Mouse (Mus musculus) limb, embryonic 15.5 days (tissue): ENCODE measurements around the gene Klhdc10. TPM values are rescaled to one million over a fixed set of nuclear protein-coding genes. Genes with fewer than 3 reads are reported as not detected.

ENCODE experiments used
- ATAC-seq: fragments of 200-750 bp; cut with Nextera tagmentation; 2 replicates; pipeline ENCODE4 v1.8.0; 2017; ENCODE audit warnings: low read depth, moderate TSS enrichment; ENCODE audit not compliant: insufficient number of reproducible peaks, low FRiP score, low TSS enrichment
- H3K27ac ChIP-seq: fragments of 300-500 bp; sonication (generic); 2 replicates; pipeline ENCODE4 v1.5.1; 2015; ENCODE audit warnings: moderate library complexity, mild to moderate bottlenecking, inconsistent platforms
- H3K27me3 ChIP-seq: fragments of 300-500 bp; sonication (generic); 2 replicates; pipeline ENCODE4 v1.6.1; 2015; ENCODE audit warnings: inconsistent platforms
- H3K36me3 ChIP-seq: fragments of 300-500 bp; sonication (generic); 2 replicates; pipeline ENCODE4 v1.6.1; 2015; ENCODE audit warnings: inconsistent platforms
- H3K4me1 ChIP-seq: fragments of 300-500 bp; sonication (generic); 2 replicates; pipeline ENCODE4 v1.6.1; 2015; ENCODE audit warnings: inconsistent platforms
- H3K4me2 ChIP-seq: fragments of 300-500 bp; sonication (generic); 2 replicates; pipeline ENCODE4 v1.6.1; 2015; ENCODE audit warnings: mild to moderate bottlenecking, inconsistent platforms
- H3K4me3 ChIP-seq: fragments of 300-500 bp; sonication (generic); 2 replicates; pipeline ENCODE4 v1.5.1; 2015; ENCODE audit warnings: mild to moderate bottlenecking, inconsistent platforms
- H3K9ac ChIP-seq: fragments of 300-500 bp; sonication (generic); 2 replicates; pipeline ENCODE4 v1.6.1; 2015; ENCODE audit warnings: inconsistent platforms
- H3K9me3 ChIP-seq: fragments of 300-500 bp; sonication (generic); 2 replicates; pipeline ENCODE4 v1.6.1; 2016; ENCODE audit warnings: inconsistent platforms
- WGBS: fragments of 180-500 bp; shearing (Covaris S2); methylation state at CpG from one replicate; pipeline ENCODE4 v1.1.7; 2015; 5-methylcytosine and 5-hydroxymethylcytosine counted together
- polyA plus RNA-seq: library from polyadenylated mRNA; unstranded; fragments of >200 nt; fragmentation: Nextera tagmentation; extraction: Ambion mirVana; gene quantifications from 2 replicates; pipeline ENCODE4 v1.2.1, GENCODE M21; 2015

The Klhdc10 gene
- 19.5 and 25.5 TPM in 2 replicates for polyA plus RNA-seq

DNA sequence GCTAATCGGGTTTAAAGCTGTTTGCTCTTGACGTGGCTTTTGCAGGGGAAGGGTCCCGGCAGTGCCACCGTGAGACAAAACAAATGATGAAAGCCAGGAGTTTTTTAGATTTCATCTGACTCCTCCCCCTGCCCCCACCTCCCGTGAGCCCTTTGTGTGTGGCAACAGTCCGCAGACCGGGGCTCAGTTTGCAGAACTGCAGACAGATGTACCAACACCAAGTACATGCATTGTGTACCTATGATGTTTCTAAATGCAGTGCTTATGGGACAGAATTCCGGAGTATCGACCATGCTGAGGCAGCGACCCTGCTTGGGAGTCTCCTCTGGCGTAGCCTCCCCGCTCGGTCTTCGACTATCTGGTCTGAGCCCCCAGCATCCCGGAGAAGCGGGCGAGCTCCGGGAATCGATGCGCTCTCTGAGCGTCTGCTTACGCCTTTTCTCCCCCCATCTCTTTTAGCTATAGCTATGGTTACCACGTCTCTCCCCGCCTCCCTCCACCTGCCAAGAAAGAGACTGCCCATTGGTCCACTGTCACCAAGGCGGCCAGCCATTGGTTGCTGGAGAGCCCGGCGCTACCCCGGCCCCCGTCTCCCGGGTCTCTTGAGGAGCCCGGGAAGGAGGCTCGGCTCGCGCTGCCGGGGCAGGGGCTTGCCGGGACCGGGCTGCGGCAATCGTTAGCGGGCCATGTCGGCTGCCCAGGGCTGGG lies at the start of gene Klhdc10:
TSS of gene Klhdc10 (plus strand) at position 561 of the 708 bp plus-strand sequence.
- Histone ChIP-seq H3K9me3 (no peaks in the 10 kb centered on the region), H3K27me3 (no peaks in the 10 kb centered on the region), H3K4me2 (peak within 1 kb of the TSS; percentile 47), H3K9ac (peak within 1 kb of the TSS; percentile 95), H3K4me3 (peak within 1 kb of the TSS; percentile 99), H3K27ac (peak within 1 kb of the TSS; percentile 97), H3K4me1 (peaks cover 7% of the 10 kb centered on the region; the same call in 1 of the 2 replicates), H3K36me3 (no peaks in the 10 kb centered on the region)
- under 1% methylated on average over 41 of the region's 41 CpGs for WGBS
- ATAC-seq = peak; percentile 99

DNA sequence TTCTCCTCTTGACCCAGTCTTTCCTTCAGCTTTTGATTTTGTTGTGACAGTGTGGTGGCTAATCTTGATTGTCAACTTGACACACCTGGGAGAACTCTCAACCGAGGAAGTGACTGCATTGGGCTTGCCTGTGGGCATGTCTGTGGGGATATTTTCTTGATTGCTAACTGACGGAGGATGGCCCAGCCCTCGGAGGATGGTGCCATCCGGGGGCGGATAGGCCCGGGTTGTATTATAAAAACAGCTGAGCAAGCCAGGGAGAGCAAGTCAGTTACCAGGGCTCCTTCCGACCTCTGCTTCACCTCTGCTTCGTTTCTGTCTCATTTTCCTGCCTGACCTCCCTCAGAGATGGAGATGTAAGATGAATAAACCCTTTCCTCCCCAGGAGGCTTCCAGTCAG lies 48.9 kb upstream of the Klhdc10 start:
- Histone ChIP-seq H3K36me3 (no peaks in the 10 kb centered on the region), H3K9me3 (no peaks in the 10 kb centered on the region), H3K9ac (no peak overlapping the region), H3K4me2 (no peak overlapping the region), H3K27me3 (no peaks in the 10 kb centered on the region), H3K4me3 (no peak overlapping the region), H3K4me1 (peaks cover 4% of the 10 kb centered on the region; the same call in 1 of the 2 replicates), H3K27ac (no peak overlapping the region)
- 43% methylated on average over 8 of the region's 8 CpGs for WGBS
- no peak for ATAC-seq

GRCm38 (mm10) chr6:30353661-30354060 lies 48.0 kb upstream of the Klhdc10 start:
- H3K27ac ChIP-seq = no peak overlapping the region
- H3K9me3 ChIP-seq = no peaks in the 10 kb centered on the region
- H3K4me3 ChIP-seq = no peak overlapping the region
- H3K4me2 ChIP-seq = no peak overlapping the region
- no peaks in the 10 kb centered on the region for H3K27me3 ChIP-seq
- no peak for ATAC-seq
- peaks cover 4% of the 10 kb centered on the region; the same call in 1 of the 2 replicates for H3K4me1 ChIP-seq
- WGBS = 70% methylated on average over 8 of the region's 8 CpGs
- H3K9ac ChIP-seq = no peak overlapping the region
- H3K36me3 ChIP-seq = no peaks in the 10 kb centered on the region

GRCm38 (mm10) chr6:30354760-30355159 lies 46.9 kb upstream of the Klhdc10 start:
- Histone ChIP-seq H3K27ac (no peak overlapping the region), H3K9me3 (no peaks in the 10 kb centered on the region), H3K36me3 (no peaks in the 10 kb centered on the region), H3K4me3 (no peak overlapping the region), H3K4me1 (peaks cover 4% of the 10 kb centered on the region; the same call in 1 of the 2 replicates), H3K4me2 (no peak overlapping the region), H3K9ac (no peak overlapping the region), H3K27me3 (no peaks in the 10 kb centered on the region)
- no peak for ATAC-seq
- 35% methylated on average over 5 of the region's 5 CpGs for WGBS

DNA sequence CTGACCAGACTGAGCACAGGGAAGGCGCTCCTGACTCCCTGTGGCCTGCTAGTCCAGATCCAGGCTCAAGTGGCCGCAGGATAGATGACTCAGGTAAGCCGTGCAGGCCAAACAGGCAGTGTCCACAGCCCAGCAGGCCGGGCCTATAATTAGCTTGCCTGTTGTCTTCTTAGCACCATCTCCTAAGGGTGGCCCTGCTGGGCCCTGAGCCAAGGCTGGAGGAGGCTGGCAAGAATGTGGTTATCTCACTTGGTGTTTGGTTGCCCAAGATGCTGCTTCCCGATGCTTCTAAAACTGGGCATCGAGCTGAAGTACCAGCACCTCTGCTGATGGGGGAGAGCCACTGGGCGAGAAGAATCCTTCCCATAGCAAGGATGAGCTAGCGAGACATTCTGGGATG lies 46.0 kb upstream of the Klhdc10 start:
- no peaks in the 10 kb centered on the region for H3K9me3 ChIP-seq
- 84% methylated on average over 8 of the region's 8 CpGs for WGBS
- ATAC-seq = no peak

DNA sequence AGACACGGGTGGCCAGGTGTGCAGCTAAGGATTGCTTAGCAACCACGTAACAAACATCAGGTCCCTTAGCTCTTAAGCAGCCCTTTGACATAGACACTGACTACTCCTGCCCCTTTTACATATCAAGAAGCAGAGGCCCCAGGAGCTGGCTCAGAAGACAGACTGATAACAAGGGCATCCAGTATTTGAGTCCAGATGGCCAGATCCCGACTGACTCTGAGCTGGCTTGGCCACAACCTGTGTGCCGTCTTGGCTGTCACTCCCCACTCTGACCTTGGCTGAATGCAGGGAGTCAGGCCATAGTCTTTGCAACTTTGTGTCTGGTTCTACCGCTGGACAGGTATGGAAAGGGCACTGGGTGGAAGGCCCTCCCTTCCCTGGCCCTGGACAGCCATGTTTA lies 45.5 kb upstream of the Klhdc10 start:
- no peaks in the 10 kb centered on the region for H3K27me3 ChIP-seq
- H3K4me2 ChIP-seq = no peak overlapping the region
- no peaks in the 10 kb centered on the region for H3K9me3 ChIP-seq
- no peak overlapping the region for H3K27ac ChIP-seq
- no peaks in the 10 kb centered on the region for H3K36me3 ChIP-seq
- ATAC-seq = no peak
- H3K4me3 ChIP-seq = no peak overlapping the region
- peaks cover 4% of the 10 kb centered on the region; the same call in 1 of the 2 replicates for H3K4me1 ChIP-seq
- no peak overlapping the region for H3K9ac ChIP-seq
- WGBS = 88% methylated on average over 5 of the region's 5 CpGs

More for the DNA sequence above, 46.0 kb upstream of the Klhdc10 start:
- no peak overlapping the region for H3K4me2 ChIP-seq
- peaks cover 4% of the 10 kb centered on the region; the same call in 1 of the 2 replicates for H3K4me1 ChIP-seq
- H3K27ac ChIP-seq = no peak overlapping the region
- H3K9ac ChIP-seq = no peak overlapping the region
- H3K36me3 ChIP-seq = no peaks in the 10 kb centered on the region
- no peaks in the 10 kb centered on the region for H3K27me3 ChIP-seq
- H3K4me3 ChIP-seq = no peak overlapping the region

DNA sequence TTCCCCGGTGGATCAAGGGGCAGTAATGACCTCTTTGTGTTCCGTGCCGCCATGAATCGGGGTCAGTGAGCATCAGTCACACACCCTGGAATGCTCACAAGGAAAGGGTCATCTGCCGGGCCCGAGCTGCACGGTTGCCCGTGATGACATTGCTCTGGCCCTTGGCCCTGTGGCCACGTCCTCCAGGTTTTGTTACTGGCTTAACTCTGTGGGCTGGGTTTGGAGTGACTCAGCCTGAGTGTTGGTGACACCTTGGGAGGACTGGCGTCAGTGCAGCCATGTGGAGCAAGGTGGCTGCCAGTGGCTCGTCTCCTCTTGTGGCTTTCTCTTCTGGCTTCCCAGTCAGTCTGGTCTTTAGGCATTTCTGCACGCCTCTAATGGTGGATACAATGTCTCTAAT lies 45.0 kb upstream of the Klhdc10 start:
- ATAC-seq = no peak
- Histone ChIP-seq H3K27ac (no peak overlapping the region), H3K4me3 (no peak overlapping the region), H3K4me1 (peaks cover 4% of the 10 kb centered on the region; the same call in 1 of the 2 replicates), H3K27me3 (no peaks in the 10 kb centered on the region), H3K4me2 (no peak overlapping the region), H3K9me3 (no peaks in the 10 kb centered on the region), H3K36me3 (no peaks in the 10 kb centered on the region), H3K9ac (no peak overlapping the region)
- 90% methylated on average over 12 of the region's 12 CpGs for WGBS

- Histone ChIP-seq H3K27me3 (no peaks in the 10 kb centered on the region), H3K36me3 (no peaks in the 10 kb centered on the region), H3K9me3 (no peaks in the 10 kb centered on the region), H3K4me2 (no peak overlapping the region), H3K4me1 (peaks cover 4% of the 10 kb centered on the region; the same call in 1 of the 2 replicates), H3K27ac (no peak overlapping the region), H3K9ac (no peak overlapping the region), H3K4me3 (no peak overlapping the region)
- WGBS = 14% methylated on average over 9 of the region's 9 CpGs
- ATAC-seq = no peak
Observed at GRCm38 (mm10) chr6:30357561-30358177, 44.0 kb upstream of the Klhdc10 start.

DNA sequence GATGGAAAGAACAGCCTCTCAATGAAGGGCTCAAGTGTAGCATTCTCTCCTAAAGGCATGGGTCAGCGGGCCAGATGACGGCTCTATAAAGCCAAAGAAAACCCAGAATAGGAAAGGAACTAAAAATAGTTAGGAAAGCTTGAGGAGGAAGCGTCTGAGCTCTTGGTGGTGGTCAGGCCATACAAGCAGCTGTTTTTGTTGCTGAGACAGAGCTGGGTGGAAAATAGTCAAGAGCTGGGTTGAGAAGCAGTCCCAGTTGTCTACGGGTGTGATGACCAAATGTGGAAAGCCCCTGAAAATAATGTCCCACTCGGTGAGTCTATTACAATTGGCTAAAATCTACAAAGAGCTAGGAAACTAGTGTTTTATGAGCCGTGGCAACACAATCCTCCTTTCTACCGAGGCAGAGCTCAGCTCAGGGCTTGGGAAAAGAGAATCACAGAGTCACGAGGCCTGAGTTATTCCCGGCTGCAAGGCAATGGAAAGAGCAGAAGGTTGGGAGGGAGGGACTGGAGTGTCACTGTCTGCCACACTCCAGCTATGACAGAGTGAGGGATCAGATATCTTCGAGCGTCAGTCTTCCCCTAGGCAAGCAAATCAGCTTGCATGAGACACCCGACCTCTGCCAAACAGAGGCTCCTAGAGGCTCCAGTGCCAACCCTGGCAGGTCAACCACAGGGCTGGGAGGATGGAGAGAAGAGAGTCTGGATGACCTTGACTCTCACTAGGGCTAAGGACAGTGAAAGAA lies 41.7 kb upstream of the Klhdc10 start:
- no peaks in the 10 kb centered on the region for H3K27me3 ChIP-seq
- no peaks in the 10 kb centered on the region for H3K9me3 ChIP-seq
- peaks cover 12% of the 10 kb centered on the region for H3K36me3 ChIP-seq
- ATAC-seq = no peak
- H3K27ac ChIP-seq = peak overlapping the region; percentile 27; the same call in 1 of the 2 replicates
- H3K4me2 ChIP-seq = no peak overlapping the region
- 57% methylated on average over 12 of the region's 12 CpGs for WGBS
- no peaks in the 10 kb centered on the region; the same call in 1 of the 2 replicates for H3K4me1 ChIP-seq
- H3K4me3 ChIP-seq = no peak overlapping the region
- H3K9ac ChIP-seq = no peak overlapping the region

DNA sequence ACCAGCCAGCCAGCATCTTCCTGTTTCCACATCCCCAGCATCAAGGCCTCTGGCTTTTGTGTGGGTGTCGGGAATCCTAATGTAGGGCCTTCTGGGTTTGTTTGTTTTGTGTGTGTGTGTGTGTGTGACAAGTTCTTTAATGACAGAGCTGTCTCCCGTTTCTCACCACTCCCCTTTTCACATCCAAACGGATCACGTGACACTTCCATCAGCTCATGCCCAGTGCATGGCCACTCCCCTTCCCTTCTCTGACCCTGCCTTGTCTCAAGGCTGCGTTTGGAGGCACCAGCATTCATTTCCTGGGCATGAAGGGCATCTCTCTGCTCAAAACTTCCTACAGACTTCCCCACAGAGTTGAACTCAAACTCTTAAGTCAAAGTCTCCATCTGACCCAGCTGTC lies 37.9 kb upstream of the Klhdc10 start:
- no peak for ATAC-seq
- WGBS = 41% methylated on average over 5 of the region's 5 CpGs
- Histone ChIP-seq H3K36me3 (peaks cover 50% of the 10 kb centered on the region), H3K27me3 (no peaks in the 10 kb centered on the region), H3K9ac (no peak overlapping the region), H3K4me3 (no peak overlapping the region), H3K9me3 (no peaks in the 10 kb centered on the region), H3K27ac (no peak overlapping the region), H3K4me2 (no peak overlapping the region), H3K4me1 (no peaks in the 10 kb centered on the region)

- peaks cover 93% of the 10 kb centered on the region for H3K36me3 ChIP-seq
- WGBS = 75% methylated on average over 3 of the region's 3 CpGs
- H3K9me3 ChIP-seq = no peaks in the 10 kb centered on the region
- H3K4me3 ChIP-seq = no peak overlapping the region
- no peaks in the 10 kb centered on the region for H3K27me3 ChIP-seq
- H3K4me2 ChIP-seq = no peak overlapping the region
- no peaks in the 10 kb centered on the region for H3K4me1 ChIP-seq
- no peak overlapping the region for H3K27ac ChIP-seq
- H3K9ac ChIP-seq = no peak overlapping the region
- no peak for ATAC-seq
Observed at GRCm38 (mm10) chr6:30369291-30369690, 32.4 kb upstream of the Klhdc10 start.
